Mouse (Mus musculus) liver, postnatal 0 days (tissue): ENCODE measurements at regions not wholly inside any gene's neighbourhood (a gene's known extent, or its start where the extent isn't known, plus 50 kb on each side); places are given as distances from the start of the nearest gene placed in this dataset.

ENCODE experiments used
- ATAC-seq: fragments of 200-750 bp; cut with Nextera tagmentation; 2 replicates; pipeline ENCODE4 v1.8.0; 2017; ENCODE audit warnings: mild to moderate bottlenecking, moderate library complexity
- DNase-seq: peaks from one replicate; pipeline ENCODE4 v3.0.0-alpha.2; 2016
- H3K27ac ChIP-seq: fragments of 300-500 bp; sonication (generic); 2 replicates; pipeline ENCODE4 v1.5.1; 2014; ENCODE audit warnings: antibody characterized with exemption, moderate library complexity, mild to moderate bottlenecking, low read depth
- H3K27me3 ChIP-seq: fragments of 300-500 bp; sonication (generic); 2 replicates; pipeline ENCODE4 v1.6.1; 2014; ENCODE audit warnings: low read length, control low read depth, mixed read lengths; ENCODE audit not compliant: insufficient read depth
- H3K36me3 ChIP-seq: fragments of 300-500 bp; sonication (generic); replicated peaks from 2 replicates; pipeline ENCODE4 v1.6.1; 2014; ENCODE audit warnings: mild to moderate bottlenecking, control low read depth, low read length, moderate library complexity, mixed read lengths; ENCODE audit not compliant: insufficient read depth
- H3K4me1 ChIP-seq: fragments of 300-500 bp; sonication (generic); 2 replicates; pipeline ENCODE4 v1.6.1; 2014; ENCODE audit warnings: antibody characterized with exemption, mild to moderate bottlenecking, control low read depth; ENCODE audit not compliant: insufficient read depth
- H3K4me2 ChIP-seq: fragments of 300-500 bp; sonication (generic); 2 replicates; pipeline ENCODE4 v1.6.1; 2014; ENCODE audit warnings: low read depth, mild to moderate bottlenecking, low read length, moderate library complexity, mixed read lengths
- H3K4me3 ChIP-seq: fragments of 300-500 bp; sonication (generic); 2 replicates; pipeline ENCODE4 v1.5.1; 2014; ENCODE audit warnings: low read depth, low read length
- H3K9ac ChIP-seq: fragments of 300-500 bp; sonication (generic); replicated peaks from 2 replicates; pipeline ENCODE4 v1.6.1; 2014; ENCODE audit warnings: mild to moderate bottlenecking, moderate library complexity
- H3K9me3 ChIP-seq: fragments of 300-500 bp; sonication (generic); 2 replicates; pipeline ENCODE4 v1.6.1; 2016; ENCODE audit warnings: mild to moderate bottlenecking, control low read depth, low read length, mixed read lengths
- CTCF ChIP-seq: sonication (generic); IDR thresholded peaks from 2 replicates; pipeline ENCODE4 v1.5.1; 2016; ENCODE audit warnings: antibody characterized with exemption, low read depth
- EP300 ChIP-seq: IDR thresholded peaks from 2 replicates; pipeline ENCODE4 v1.6.1; 2016; ENCODE audit warnings: antibody characterized with exemption, low read depth, mild to moderate bottlenecking
- WGBS: fragments of 180-500 bp; shearing (Covaris S2); extraction: QIAGEN DNeasy Blood & Tissue Kit; methylation state at CpG from one replicate; pipeline ENCODE4 v1.1.7; 2014; ENCODE audit not compliant: insufficient replicate concordance; 5-methylcytosine and 5-hydroxymethylcytosine counted together

- TF ChIP-seq EP300 (no peak), CTCF (no peak)
- Histone ChIP-seq H3K27ac (no peak overlapping the region), H3K4me1 (peaks cover 5% of the 10 kb centered on the region; the same call in 1 of the 2 replicates), H3K9ac (no peak overlapping the region), H3K36me3 (no peaks in the 10 kb centered on the region), H3K9me3 (no peaks in the 10 kb centered on the region), H3K4me2 (no peak overlapping the region), H3K27me3 (no peaks in the 10 kb centered on the region), H3K4me3 (no peak overlapping the region)
- no peak for DNase-seq
- no peak for ATAC-seq
- WGBS, result 76% methylated on average over 6 of the region's 6 CpGs
Measured at GRCm38 (mm10) chr7:70574194-70574593, 207.7 kb upstream of the Nr2f2 start.

GRCm38 (mm10) chr7:70565034-70565433 lies 198.5 kb upstream of the Nr2f2 start:
- H3K9me3 ChIP-seq, result no peaks in the 10 kb centered on the region
- H3K36me3 ChIP-seq, result no peaks in the 10 kb centered on the region
- DNase-seq (no peak), ATAC-seq (no peak)
- WGBS, result 27% methylated on average over 1 of the region's 1 CpGs
- H3K27me3 ChIP-seq, result no peaks in the 10 kb centered on the region
- no peaks in the 10 kb centered on the region for H3K4me1 ChIP-seq
- no peak overlapping the region for H3K9ac ChIP-seq
- H3K4me3 ChIP-seq, result no peak overlapping the region
- H3K4me2 ChIP-seq, result no peak overlapping the region
- TF ChIP-seq EP300 (no peak), CTCF (no peak)
- no peak overlapping the region for H3K27ac ChIP-seq

- no peaks in the 10 kb centered on the region for H3K9me3 ChIP-seq
- TF ChIP-seq EP300 (no peak), CTCF (no peak)
- DNase-seq, result peak; percentile 19
- ATAC-seq, result no peak
- no peak overlapping the region for H3K4me2 ChIP-seq
- no peak overlapping the region for H3K4me3 ChIP-seq
- H3K27me3 ChIP-seq, result no peaks in the 10 kb centered on the region
- WGBS, result 29% methylated on average over 5 of the region's 5 CpGs
- no peaks in the 10 kb centered on the region for H3K36me3 ChIP-seq
- H3K4me1 ChIP-seq, result no peaks in the 10 kb centered on the region
- no peak overlapping the region for H3K9ac ChIP-seq
- H3K27ac ChIP-seq, result no peak overlapping the region
Measured at GRCm38 (mm10) chr7:70548936-70549450, 182.5 kb upstream of the Nr2f2 start.

GRCm38 (mm10) chr7:70541881-70542665 lies 175.5 kb upstream of the Nr2f2 start:
- Histone ChIP-seq H3K4me1 (peaks cover 5% of the 10 kb centered on the region; the same call in 1 of the 2 replicates), H3K27ac (no peak overlapping the region), H3K9me3 (no peaks in the 10 kb centered on the region), H3K9ac (no peak overlapping the region), H3K27me3 (no peaks in the 10 kb centered on the region), H3K4me2 (no peak overlapping the region), H3K4me3 (no peak overlapping the region), H3K36me3 (no peaks in the 10 kb centered on the region)
- TF ChIP-seq EP300 (no peak), CTCF (no peak)
- WGBS, result 69% methylated on average over 10 of the region's 10 CpGs
- no peak for DNase-seq
- 0 out of 2 replicates have a peak, but pooled peaks have one; percentile 36 for ATAC-seq

GRCm38 (mm10) chr7:70539121-70539642 lies 172.6 kb upstream of the Nr2f2 start:
- 65% methylated on average over 9 of the region's 9 CpGs for WGBS
- TF ChIP-seq EP300 (no peak), CTCF (no peak)
- Histone ChIP-seq H3K4me1 (peaks cover 9% of the 10 kb centered on the region), H3K27me3 (no peaks in the 10 kb centered on the region), H3K9me3 (no peaks in the 10 kb centered on the region), H3K9ac (no peak overlapping the region), H3K4me2 (no peak overlapping the region), H3K4me3 (no peak overlapping the region), H3K36me3 (no peaks in the 10 kb centered on the region), H3K27ac (no peak overlapping the region)
- ATAC-seq (no peak), DNase-seq (no peak)

GRCm38 (mm10) chr7:70536046-70536445 lies 169.5 kb upstream of the Nr2f2 start:
- no peaks in the 10 kb centered on the region for H3K27me3 ChIP-seq
- H3K36me3 ChIP-seq, result no peaks in the 10 kb centered on the region
- peaks cover 4% of the 10 kb centered on the region; the same call in 1 of the 2 replicates for H3K4me1 ChIP-seq
- peaks cover 4% of the 10 kb centered on the region; the same call in 1 of the 2 replicates for H3K9me3 ChIP-seq
- ATAC-seq, result no peak
- TF ChIP-seq EP300 (no peak), CTCF (no peak)
- H3K4me2 ChIP-seq, result no peak overlapping the region
- no peak overlapping the region for H3K4me3 ChIP-seq
- whole genome bisulfite sequencing, result 52% methylated on average over 6 of the region's 6 CpGs
- H3K27ac ChIP-seq, result no peak overlapping the region
- DNase-seq, result no peak
- H3K9ac ChIP-seq, result no peak overlapping the region
